Mouse (Mus musculus): ENCODE data around the gene Kmt2a. TPM values are rescaled to one million over a fixed set of nuclear protein-coding genes. Genes with fewer than 3 reads are reported as not detected.
"Not testable (repeated sequence)": the region's sequence is repeated elsewhere in the genome, so short reads cannot be mapped to it uniquely, and the experiment has no call there.

Kmt2a gene
- polyA plus RNA-seq, 1 experiment from 2014 or later = 29.5 TPM

DNA sequence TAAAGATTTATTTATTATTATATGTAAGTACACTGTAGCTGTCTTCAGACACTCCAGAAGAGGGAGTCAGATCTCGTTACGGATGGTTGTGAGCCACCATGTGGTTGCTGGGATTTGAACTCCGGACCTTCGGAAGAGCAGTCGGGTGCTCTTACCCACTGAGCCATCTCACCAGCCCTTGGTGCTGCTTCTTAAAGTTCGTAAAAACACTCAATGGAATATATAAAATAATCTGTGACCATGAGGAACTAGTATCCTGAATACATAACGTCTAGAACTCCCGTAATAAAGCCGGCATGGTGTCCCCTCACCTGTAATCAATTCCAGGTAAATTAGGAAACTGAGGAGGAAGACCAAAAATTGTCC is 113.1 kb downstream of the Kmt2a start:
- not testable (repeated sequence) for H3K9me3 ChIP-seq (replicated peaks); H3K27me3 ChIP-seq; H3K9ac ChIP-seq; H3K36me3 ChIP-seq; ATAC-seq (ENCODE audit: low FRiP score); H3K27ac ChIP-seq
- 48% methylated on average over 7 of the region's 9 CpGs for WGBS
- peak overlapping the region; percentile 82 for H3K4me3 ChIP-seq
- H3K4me1 ChIP-seq = peaks cover 17% of the 10 kb centered on the region
- peak overlapping the region; percentile 87; the same call in 1 of the 2 replicates for H3K4me2 ChIP-seq (replicated peaks)

DNA sequence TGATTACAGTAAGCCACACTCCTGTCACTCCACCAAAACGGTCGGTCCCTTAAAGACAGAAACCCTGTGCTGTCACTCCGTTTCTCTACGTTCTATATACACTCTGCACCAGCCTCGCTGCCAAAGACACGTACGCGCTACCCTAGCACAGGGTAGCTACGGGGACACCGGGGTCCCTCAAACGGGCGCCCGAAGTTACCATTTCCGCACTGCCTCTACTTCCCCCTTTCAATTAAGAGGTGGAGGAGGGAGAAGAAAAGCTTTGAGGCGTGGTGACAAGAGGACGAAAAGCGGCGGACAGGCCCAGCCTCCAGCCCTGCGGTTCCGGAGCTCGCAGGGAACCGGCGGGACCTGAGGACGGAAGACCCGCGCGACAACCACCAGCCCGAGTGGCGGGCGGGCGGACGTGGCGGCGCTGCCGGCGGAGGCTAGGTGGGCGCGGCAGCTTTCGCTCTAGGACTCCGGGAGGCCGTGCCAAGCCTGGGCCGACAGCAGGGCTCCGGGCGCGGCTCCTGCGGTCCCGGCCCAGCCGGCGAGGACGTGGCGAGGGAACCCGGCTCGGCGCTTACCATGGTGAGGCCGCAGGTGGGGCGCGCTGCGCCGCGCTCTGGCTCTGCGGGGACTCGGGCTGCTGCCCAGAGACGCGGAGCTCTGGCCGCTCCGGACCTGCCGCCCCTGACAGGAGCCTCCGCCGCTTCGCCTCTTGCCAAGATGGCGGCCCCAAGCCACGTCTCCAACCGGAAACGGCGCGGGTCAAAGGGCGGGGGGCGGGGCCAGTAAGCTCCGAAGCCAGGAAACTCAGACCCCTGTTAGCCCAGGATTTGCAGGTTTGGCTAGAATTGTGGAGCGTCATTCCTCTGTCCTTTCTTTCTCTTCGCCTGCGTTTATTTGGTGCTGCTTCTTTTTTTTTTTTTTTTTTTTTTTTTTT is 113.7 kb downstream of the Kmt2a start, which contains the start of the genes Arcn1 and Ift46:
Arcn1 (minus strand) TSS at position 745 of the 928 bp plus-strand sequence.
Ift46 (plus strand) TSS at position 808 of the 928 bp plus-strand sequence.
- H3K9ac ChIP-seq = peak within 1 kb of the TSS; percentile 91
- peak within 1 kb of the TSS; percentile 87 for H3K4me2 ChIP-seq (replicated peaks)
- no peaks in the 10 kb centered on the region for H3K36me3 ChIP-seq
- H3K27ac ChIP-seq = peak within 1 kb of the TSS; percentile 93
- peak; percentile 90 for ATAC-seq (ENCODE audit: low FRiP score)
- WGBS = under 1% methylated on average over 69 of the region's 82 CpGs
- no peaks in the 10 kb centered on the region for H3K9me3 ChIP-seq (replicated peaks)
- peak within 1 kb of the TSS; percentile 82 for H3K4me3 ChIP-seq
- peaks cover 17% of the 10 kb centered on the region for H3K4me1 ChIP-seq
- no peaks in the 10 kb centered on the region for H3K27me3 ChIP-seq

DNA sequence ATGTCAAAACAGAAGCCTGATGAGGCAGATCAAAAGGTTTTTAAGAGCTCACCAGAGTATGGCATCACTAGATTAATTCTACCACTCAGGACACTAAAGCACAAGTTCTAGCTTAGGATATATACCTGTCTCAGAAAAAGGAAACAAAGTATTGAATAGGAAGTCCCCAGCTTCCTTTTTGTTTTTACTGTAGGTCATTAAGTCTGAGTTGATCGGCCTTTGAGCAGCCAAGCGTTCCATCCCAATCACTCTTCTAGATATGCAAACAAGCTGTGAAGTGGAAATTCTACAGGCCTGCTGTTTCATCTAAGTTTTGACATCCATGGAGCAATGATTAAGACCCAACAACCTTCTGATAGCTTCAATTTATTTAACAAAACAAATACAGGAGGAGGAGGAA is 120.2 kb downstream of the Kmt2a start:
- no peaks in the 10 kb centered on the region for H3K27me3 ChIP-seq
- no peak overlapping the region for H3K27ac ChIP-seq
- H3K9me3 ChIP-seq (replicated peaks) = no peaks in the 10 kb centered on the region
- no peak for ATAC-seq (ENCODE audit: low FRiP score)
- peaks cover 8% of the 10 kb centered on the region for H3K4me1 ChIP-seq
- peaks cover 22% of the 10 kb centered on the region for H3K36me3 ChIP-seq
- WGBS = 90% methylated on average over 2 of the region's 2 CpGs
- no peak overlapping the region for H3K4me3 ChIP-seq
- no peak overlapping the region for H3K9ac ChIP-seq
- no peak overlapping the region for H3K4me2 ChIP-seq (replicated peaks)

Other genes starting within 250 kb of the Kmt2a start
- not detected in 2 replicates for gene Treh, start 208.1 kb downstream of the Kmt2a start, polyA plus RNA-seq (2016; fragmentation: Nextera tagmentation; extraction: Ambion mirVana)
- 70.8 and 74.1 TPM in 2 replicates for gene Phldb1, start 146.1 kb downstream of the Kmt2a start, polyA plus RNA-seq (2016; fragmentation: Nextera tagmentation; extraction: Ambion mirVana)
- gene Arcn1, start 113.5 kb downstream of the Kmt2a start, polyA plus RNA-seq (2016; fragmentation: Nextera tagmentation; extraction: Ambion mirVana) = 179 and 194 TPM in 2 replicates
- 153 and 161 TPM in 2 replicates for gene Ift46, start 113.4 kb downstream of the Kmt2a start, polyA plus RNA-seq (2016; fragmentation: Nextera tagmentation; extraction: Ambion mirVana)
- gene Tmem25, start 82.0 kb downstream of the Kmt2a start, polyA plus RNA-seq (2016; fragmentation: Nextera tagmentation; extraction: Ambion mirVana) = 5.8 and 6.6 TPM in 2 replicates
- gene Ttc36, start 78.2 kb downstream of the Kmt2a start, polyA plus RNA-seq (2016; fragmentation: Nextera tagmentation; extraction: Ambion mirVana) = not detected in 2 replicates
- 489 and 578 TPM in 2 replicates for gene Atp5l, start 39.4 kb upstream of the Kmt2a start, polyA plus RNA-seq (2016; fragmentation: Nextera tagmentation; extraction: Ambion mirVana)
- gene Ube4a, start 84.3 kb upstream of the Kmt2a start, polyA plus RNA-seq (2016; fragmentation: Nextera tagmentation; extraction: Ambion mirVana) = 36.0 and 40.4 TPM in 2 replicates
- not detected in 2 replicates for gene Cd3g, start 99.1 kb upstream of the Kmt2a start, polyA plus RNA-seq (2016; fragmentation: Nextera tagmentation; extraction: Ambion mirVana)
- gene Cd3d, start 100.5 kb upstream of the Kmt2a start, polyA plus RNA-seq (2016; fragmentation: Nextera tagmentation; extraction: Ambion mirVana) = not detected in 2 replicates
- gene Cd3e, start 128.3 kb upstream of the Kmt2a start, polyA plus RNA-seq (2016; fragmentation: Nextera tagmentation; extraction: Ambion mirVana) = 0.22 TPM in 1 of 2 replicates, not detected in the other
- gene Mpzl2, start 158.5 kb upstream of the Kmt2a start, polyA plus RNA-seq (2016; fragmentation: Nextera tagmentation; extraction: Ambion mirVana) = 5.6 and 7.0 TPM in 2 replicates
- gene Mpzl3, start 173.9 kb upstream of the Kmt2a start, polyA plus RNA-seq (2016; fragmentation: Nextera tagmentation; extraction: Ambion mirVana) = 2.1 and 2.5 TPM in 2 replicates
- 0.31 TPM in 1 of 2 replicates, not detected in the other for gene Jaml, start 197.9 kb upstream of the Kmt2a start, polyA plus RNA-seq (2016; fragmentation: Nextera tagmentation; extraction: Ambion mirVana)
- gene Scn2b, start 236.5 kb upstream of the Kmt2a start, polyA plus RNA-seq (2016; fragmentation: Nextera tagmentation; extraction: Ambion mirVana) = 4.7 TPM in 2 replicates